Mouse (Mus musculus) liver, embryonic 11.5 days (tissue): ENCODE measurements around the gene Ankrd28. TPM values are rescaled to one million over a fixed set of nuclear protein-coding genes. Genes with fewer than 3 reads are reported as not detected.
A peak's percentile ranks its signal among the peaks of the same experiment; 100 is the strongest.

Experiments
- ATAC-seq: fragments of 200-750 bp; cut with Nextera tagmentation; replicated peaks from 2 replicates; pipeline ENCODE4 v1.8.0; 2017; ENCODE audit warnings: moderate number of reproducible peaks, mild to moderate bottlenecking, moderate TSS enrichment, moderate library complexity; ENCODE audit not compliant: low FRiP score
- DNase-seq: peaks from one replicate; pipeline ENCODE4 v3.0.0-alpha.2; 2017; ENCODE audit warnings: low spot score
- H3K27ac ChIP-seq: fragments of 300-500 bp; sonication (generic); 2 replicates; pipeline ENCODE4 v1.5.1; 2014; ENCODE audit warnings: mild to moderate bottlenecking, low read depth, low read length, control low read depth
- H3K27me3 ChIP-seq: fragments of 300-500 bp; sonication (generic); replicated peaks from 2 replicates; pipeline ENCODE4 v1.6.1; 2014; ENCODE audit warnings: low read length, mixed read lengths; ENCODE audit not compliant: control insufficient read depth, insufficient read depth
- H3K36me3 ChIP-seq: fragments of 300-500 bp; sonication (generic); 2 replicates; pipeline ENCODE4 v1.6.1; 2014; ENCODE audit warnings: mild to moderate bottlenecking, low read length, moderate library complexity, mixed read lengths; ENCODE audit not compliant: control insufficient read depth, insufficient read depth
- H3K4me1 ChIP-seq: fragments of 300-500 bp; sonication (generic); replicated peaks from 2 replicates; pipeline ENCODE4 v1.6.1; 2014; ENCODE audit warnings: low read length, mixed read lengths; ENCODE audit not compliant: control insufficient read depth, insufficient read depth
- H3K4me2 ChIP-seq: fragments of 300-500 bp; sonication (generic); 2 replicates; pipeline ENCODE4 v1.6.1; 2014; ENCODE audit warnings: mild to moderate bottlenecking, control low read depth, moderate library complexity
- H3K4me3 ChIP-seq: fragments of 300-500 bp; sonication (generic); 2 replicates; pipeline ENCODE4 v1.5.1; 2014; ENCODE audit warnings: low read depth, low read length, control low read depth
- H3K9ac ChIP-seq: fragments of 300-500 bp; sonication (generic); 2 replicates; pipeline ENCODE4 v1.6.1; 2014; ENCODE audit warnings: low read depth, low read length, control low read depth
- H3K9me3 ChIP-seq: fragments of 300-500 bp; sonication (generic); 2 replicates; pipeline ENCODE4 v1.6.1; 2016; ENCODE audit warnings: low read length, inconsistent platforms, mixed read lengths; ENCODE audit not compliant: control insufficient read depth
- WGBS: fragments of 180-500 bp; shearing (Covaris S2); extraction: QIAGEN DNeasy Blood & Tissue Kit; methylation state at CpG from one replicate; pipeline ENCODE4 v1.1.7; 2014; 5-methylcytosine and 5-hydroxymethylcytosine counted together
- polyA plus RNA-seq: library from polyadenylated mRNA; unstranded; fragments of >200 nt; fragmentation: Nextera tagmentation; extraction: Ambion mirVana; gene quantifications from 2 replicates; pipeline ENCODE4 v1.2.1, GENCODE M21; 2014

The Ankrd28 gene
- polyA plus RNA-seq, 1 experiment from 2014 or later: 8.5 TPM

- no peak; the same call in 1 of the 2 replicates for ATAC-seq
- Histone ChIP-seq H3K36me3 (peaks cover 19% of the 10 kb centered on the region), H3K9ac (no peak overlapping the region), H3K4me3 (no peak overlapping the region), H3K27ac (no peak overlapping the region), H3K9me3 (no peaks in the 10 kb centered on the region), H3K4me1 (peaks cover 20% of the 10 kb centered on the region), H3K4me2 (no peak overlapping the region), H3K27me3 (no peaks in the 10 kb centered on the region)
- DNase-seq: no peak
- WGBS: 95% methylated on average over 5 of the region's 5 CpGs
Observed at GRCm38 (mm10) chr14:31717360-31717759, 113.1 kb downstream of the Ankrd28 start.

GRCm38 (mm10) chr14:31715669-31716068, 114.8 kb downstream of the Ankrd28 start:
- H3K4me3 ChIP-seq: no peak overlapping the region
- no peak overlapping the region for H3K9ac ChIP-seq
- H3K4me1 ChIP-seq: peaks cover 20% of the 10 kb centered on the region
- ATAC-seq (peak; percentile 41; the same call in 1 of the 2 replicates), DNase-seq (no peak)
- H3K9me3 ChIP-seq: no peaks in the 10 kb centered on the region
- H3K36me3 ChIP-seq: peaks cover 14% of the 10 kb centered on the region
- no peak overlapping the region; the same call in 1 of the 2 replicates for H3K4me2 ChIP-seq
- H3K27me3 ChIP-seq: no peaks in the 10 kb centered on the region
- H3K27ac ChIP-seq: no peak overlapping the region

- Histone ChIP-seq H3K4me3 (no peak overlapping the region), H3K4me2 (no peak overlapping the region), H3K27ac (no peak overlapping the region), H3K9ac (no peak overlapping the region), H3K9me3 (no peaks in the 10 kb centered on the region), H3K36me3 (no peaks in the 10 kb centered on the region; the same call in 1 of the 2 replicates), H3K27me3 (no peaks in the 10 kb centered on the region), H3K4me1 (no peaks in the 10 kb centered on the region; the same call in 1 of the 2 replicates)
- ATAC-seq (peak; percentile 68), DNase-seq (no peak)
- WGBS: 59% methylated on average over 1 of the region's 1 CpGs
Observed at GRCm38 (mm10) chr14:31709343-31709742, 121.1 kb downstream of the Ankrd28 start.

GRCm38 (mm10) chr14:31700376-31700775, 130.1 kb downstream of the Ankrd28 start:
- H3K9me3 ChIP-seq: no peaks in the 10 kb centered on the region
- ATAC-seq (no peak), DNase-seq (no peak)
- no peak overlapping the region for H3K4me3 ChIP-seq
- H3K27me3 ChIP-seq: no peaks in the 10 kb centered on the region
- no peak overlapping the region for H3K4me2 ChIP-seq
- no peaks in the 10 kb centered on the region for H3K4me1 ChIP-seq
- no peak overlapping the region for H3K27ac ChIP-seq
- no peak overlapping the region for H3K9ac ChIP-seq
- peaks cover 4% of the 10 kb centered on the region; the same call in 1 of the 2 replicates for H3K36me3 ChIP-seq
- 91% methylated on average over 2 of the region's 2 CpGs for WGBS

GRCm38 (mm10) chr14:31697755-31698154, 132.7 kb downstream of the Ankrd28 start:
- DNase-seq (no peak), ATAC-seq (no peak)
- Histone ChIP-seq H3K36me3 (peaks cover 4% of the 10 kb centered on the region; the same call in 1 of the 2 replicates), H3K9me3 (no peaks in the 10 kb centered on the region), H3K27ac (no peak overlapping the region), H3K4me1 (no peaks in the 10 kb centered on the region), H3K4me2 (no peak overlapping the region), H3K4me3 (no peak overlapping the region), H3K27me3 (no peaks in the 10 kb centered on the region), H3K9ac (no peak overlapping the region)
- 87% methylated on average over 4 of the region's 4 CpGs for WGBS

- Histone ChIP-seq H3K4me3 (no peak overlapping the region), H3K9ac (no peak overlapping the region), H3K27me3 (no peaks in the 10 kb centered on the region), H3K36me3 (peaks cover 4% of the 10 kb centered on the region; the same call in 1 of the 2 replicates), H3K4me2 (no peak overlapping the region), H3K4me1 (no peaks in the 10 kb centered on the region), H3K27ac (no peak overlapping the region), H3K9me3 (no peaks in the 10 kb centered on the region)
- WGBS: 90% methylated on average over 3 of the region's 3 CpGs
- DNase-seq (no peak), ATAC-seq (no peak)
Observed at GRCm38 (mm10) chr14:31697346-31697745, 133.1 kb downstream of the Ankrd28 start.

GRCm38 (mm10) chr14:31696985-31697303, 133.5 kb downstream of the Ankrd28 start:
- WGBS: 80% methylated on average over 3 of the region's 3 CpGs
- ATAC-seq (no peak), DNase-seq (no peak)
- Histone ChIP-seq H3K4me2 (no peak overlapping the region), H3K27me3 (no peaks in the 10 kb centered on the region), H3K4me1 (no peaks in the 10 kb centered on the region), H3K9ac (no peak overlapping the region), H3K4me3 (no peak overlapping the region), H3K27ac (no peak overlapping the region), H3K36me3 (peaks cover 4% of the 10 kb centered on the region; the same call in 1 of the 2 replicates), H3K9me3 (no peaks in the 10 kb centered on the region)

- 78% methylated on average over 9 of the region's 9 CpGs for WGBS
- ATAC-seq (no peak), DNase-seq (no peak)
- Histone ChIP-seq H3K27ac (no peak overlapping the region), H3K9ac (no peak overlapping the region), H3K4me3 (no peak overlapping the region), H3K4me2 (no peak overlapping the region), H3K27me3 (no peaks in the 10 kb centered on the region), H3K36me3 (peaks cover 4% of the 10 kb centered on the region; the same call in 1 of the 2 replicates), H3K4me1 (no peaks in the 10 kb centered on the region), H3K9me3 (no peaks in the 10 kb centered on the region)
Observed at GRCm38 (mm10) chr14:31696206-31696984, 134.1 kb downstream of the Ankrd28 start.

GRCm38 (mm10) chr14:31692536-31692935, 137.9 kb downstream of the Ankrd28 start:
- no peak overlapping the region for H3K9ac ChIP-seq
- H3K27me3 ChIP-seq: no peaks in the 10 kb centered on the region
- 0 out of 2 replicates have a peak, but pooled peaks cover 4% of the 10 kb centered on the region for H3K36me3 ChIP-seq
- no peak overlapping the region for H3K4me3 ChIP-seq
- no peaks in the 10 kb centered on the region for H3K9me3 ChIP-seq
- DNase-seq (no peak), ATAC-seq (no peak)
- H3K27ac ChIP-seq: no peak overlapping the region
- WGBS: 84% methylated on average over 6 of the region's 6 CpGs
- no peak overlapping the region for H3K4me2 ChIP-seq
- H3K4me1 ChIP-seq: no peaks in the 10 kb centered on the region
